Mouse (Mus musculus) forebrain, embryonic 13.5 days (tissue): ENCODE results near the gene Rpap3. TPM values are rescaled to one million over a fixed set of nuclear protein-coding genes. Genes with fewer than 3 reads are reported as not detected.

Source experiments
- ATAC-seq: fragments of 200-750 bp; cut with Nextera tagmentation; 2 replicates; pipeline ENCODE4 v1.8.0; 2017
- H3K27ac ChIP-seq: fragments of 300-500 bp; sonication (generic); 2 replicates; pipeline ENCODE4 v1.5.1; 2015; ENCODE audit warnings: inconsistent platforms, mild to moderate bottlenecking, moderate library complexity
- H3K27me3 ChIP-seq: fragments of 300-500 bp; sonication (generic); 2 replicates; pipeline ENCODE4 v1.6.1; 2015; ENCODE audit warnings: mild to moderate bottlenecking, inconsistent platforms
- H3K36me3 ChIP-seq: fragments of 300-500 bp; sonication (generic); 2 replicates; pipeline ENCODE4 v1.6.1; 2015; ENCODE audit warnings: mild to moderate bottlenecking, inconsistent platforms; ENCODE audit not compliant: poor library complexity, severe bottlenecking
- H3K4me1 ChIP-seq: fragments of 300-500 bp; sonication (generic); 2 replicates; pipeline ENCODE4 v1.6.1; 2015; ENCODE audit warnings: inconsistent platforms
- H3K4me2 ChIP-seq: fragments of 300-500 bp; sonication (generic); 2 replicates; pipeline ENCODE4 v1.6.1; 2015; ENCODE audit warnings: inconsistent platforms, mild to moderate bottlenecking, moderate library complexity
- H3K4me3 ChIP-seq: fragments of 300-500 bp; sonication (generic); 2 replicates; pipeline ENCODE4 v1.5.1; 2015; ENCODE audit warnings: mild to moderate bottlenecking, inconsistent platforms
- H3K9ac ChIP-seq: fragments of 300-500 bp; sonication (generic); 2 replicates; pipeline ENCODE4 v1.6.1; 2015; ENCODE audit warnings: mild to moderate bottlenecking, inconsistent platforms
- H3K9me3 ChIP-seq: fragments of 300-500 bp; sonication (generic); replicated peaks from 2 replicates; pipeline ENCODE4 v1.6.1; 2016; ENCODE audit warnings: inconsistent platforms
- WGBS: fragments of 180-500 bp; shearing (Covaris S2); methylation state at CpG from one replicate; pipeline ENCODE4 v1.1.7; 2015; 5-methylcytosine and 5-hydroxymethylcytosine counted together
- polyA plus RNA-seq: library from polyadenylated mRNA; unstranded; fragments of >200 nt; fragmentation: Nextera tagmentation; extraction: Ambion mirVana; gene quantifications from 2 replicates; pipeline ENCODE4 v1.2.1, GENCODE M21; 2015

Gene Rpap3
- polyA plus RNA-seq, 1 experiment from 2014 or later, result 32.7 TPM

DNA sequence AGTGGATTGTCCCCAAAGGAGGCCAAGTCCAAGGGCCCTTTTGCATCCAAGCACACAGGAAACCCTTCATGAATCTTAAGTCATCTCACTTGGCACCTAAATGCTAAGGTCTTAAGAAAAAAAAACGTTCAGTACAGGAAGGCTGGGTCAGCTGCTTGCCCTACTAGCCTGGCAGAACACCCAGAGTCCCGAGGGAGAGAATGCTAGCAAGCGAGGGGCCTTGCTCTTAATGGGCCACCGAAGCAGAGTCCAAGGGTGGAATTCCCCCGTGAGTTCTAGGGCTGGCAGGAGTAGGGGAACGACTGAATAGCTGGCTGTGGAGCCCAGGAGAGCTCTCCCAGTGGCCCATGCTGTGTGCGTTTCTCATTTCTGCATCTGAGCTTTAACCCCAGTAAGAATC lies 23.2 kb upstream of the Rpap3 start:
- Histone ChIP-seq H3K9ac (no peak overlapping the region), H3K27ac (no peak overlapping the region), H3K9me3 (no peaks in the 10 kb centered on the region), H3K27me3 (no peaks in the 10 kb centered on the region), H3K4me2 (no peak overlapping the region), H3K4me3 (no peak overlapping the region), H3K36me3 (no peaks in the 10 kb centered on the region), H3K4me1 (no peaks in the 10 kb centered on the region)
- WGBS, result 62% methylated on average over 7 of the region's 7 CpGs
- ATAC-seq, result no peak

DNA sequence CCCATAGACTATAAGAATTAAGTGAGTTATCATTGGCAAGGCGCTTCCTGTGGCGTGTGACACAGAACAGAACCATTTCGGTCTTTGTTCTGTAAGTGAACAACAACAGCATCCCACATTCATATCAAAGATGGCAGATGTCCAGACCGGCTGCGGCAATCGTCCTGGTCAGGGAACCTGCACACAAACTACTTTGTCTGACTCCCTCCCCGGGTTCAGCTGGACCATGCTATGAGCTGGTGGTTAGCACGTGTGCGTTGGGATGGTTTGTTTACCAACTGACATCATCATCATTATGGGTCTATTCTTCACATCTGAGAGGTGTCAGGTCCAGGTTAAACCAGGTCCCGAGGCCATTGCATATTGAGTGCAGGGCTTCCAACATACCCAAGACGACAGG lies 22.8 kb upstream of the Rpap3 start:
- H3K9me3 ChIP-seq, result no peaks in the 10 kb centered on the region
- no peak overlapping the region for H3K27ac ChIP-seq
- no peak for ATAC-seq
- H3K27me3 ChIP-seq, result no peaks in the 10 kb centered on the region
- H3K4me2 ChIP-seq, result no peak overlapping the region
- no peak overlapping the region for H3K9ac ChIP-seq
- H3K4me1 ChIP-seq, result no peaks in the 10 kb centered on the region
- no peak overlapping the region for H3K4me3 ChIP-seq
- no peaks in the 10 kb centered on the region for H3K36me3 ChIP-seq
- WGBS, result 91% methylated on average over 11 of the region's 11 CpGs

DNA sequence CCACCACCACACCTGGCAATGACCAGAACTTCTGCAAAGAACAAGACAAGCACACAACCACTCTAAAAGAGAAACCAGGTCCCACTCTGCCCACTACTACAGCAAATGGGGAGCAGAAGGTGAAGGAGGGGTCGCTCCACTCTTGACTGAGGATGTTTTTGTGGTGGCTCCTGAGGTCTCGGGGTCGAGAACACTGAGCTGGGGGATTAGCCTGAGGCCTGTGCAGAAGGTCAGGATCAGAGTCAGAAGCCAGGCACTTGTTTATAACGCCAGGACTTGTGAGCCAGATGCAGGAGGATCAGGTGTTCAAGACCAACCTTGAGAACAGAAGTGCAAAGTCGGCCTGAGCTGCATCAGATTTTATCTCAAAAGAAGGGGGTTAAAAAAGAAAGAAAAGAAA lies 21.9 kb upstream of the Rpap3 start:
- no peak for ATAC-seq
- WGBS, result 70% methylated on average over 5 of the region's 5 CpGs
- Histone ChIP-seq H3K4me2 (no peak overlapping the region), H3K9ac (no peak overlapping the region), H3K36me3 (no peaks in the 10 kb centered on the region), H3K4me1 (no peaks in the 10 kb centered on the region), H3K4me3 (no peak overlapping the region), H3K27me3 (no peaks in the 10 kb centered on the region), H3K27ac (no peak overlapping the region), H3K9me3 (no peaks in the 10 kb centered on the region)

DNA sequence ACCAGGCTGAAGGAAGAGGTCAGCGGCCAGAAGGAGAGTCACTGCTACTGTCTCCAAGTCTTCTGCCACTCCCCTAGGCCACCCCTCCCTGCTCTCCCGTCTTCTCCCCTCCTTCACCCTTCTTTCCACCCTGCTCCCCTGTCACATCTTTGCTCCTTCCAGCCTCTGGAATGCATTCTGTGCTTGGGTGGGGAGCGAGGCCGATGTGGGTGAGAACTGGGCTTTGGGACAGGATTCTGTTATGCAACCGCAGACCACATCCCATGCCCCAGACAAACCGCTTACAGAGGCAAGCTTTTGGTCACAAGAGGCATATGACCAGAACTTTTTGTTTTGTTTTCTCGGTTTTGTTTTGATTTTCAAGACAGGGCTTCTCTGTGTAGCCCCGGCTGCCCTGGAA lies 21.4 kb upstream of the Rpap3 start:
- no peak overlapping the region for H3K27ac ChIP-seq
- 81% methylated on average over 8 of the region's 8 CpGs for WGBS
- ATAC-seq, result no peak
- H3K36me3 ChIP-seq, result no peaks in the 10 kb centered on the region
- no peaks in the 10 kb centered on the region for H3K4me1 ChIP-seq
- H3K27me3 ChIP-seq, result no peaks in the 10 kb centered on the region
- H3K9me3 ChIP-seq, result no peaks in the 10 kb centered on the region
- no peak overlapping the region for H3K4me2 ChIP-seq
- H3K4me3 ChIP-seq, result no peak overlapping the region
- H3K9ac ChIP-seq, result no peak overlapping the region

DNA sequence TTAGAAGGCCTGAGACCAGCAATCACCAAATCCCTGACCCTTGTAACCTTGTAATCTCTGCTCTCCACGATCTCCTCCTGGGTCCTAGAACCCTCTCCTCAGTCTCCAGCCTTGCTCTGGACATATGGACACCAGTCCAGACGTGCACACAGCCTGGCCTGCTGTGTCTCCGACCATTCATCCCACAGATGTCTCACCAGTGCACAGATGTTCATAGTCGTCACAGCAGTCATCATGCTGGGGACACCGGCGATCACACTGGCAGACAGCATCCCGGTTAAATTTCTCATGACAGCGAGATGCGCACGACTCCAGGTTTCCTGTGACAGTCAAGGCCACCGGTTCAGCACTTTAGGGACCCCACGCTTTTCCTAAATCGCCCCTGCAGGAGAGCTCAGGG lies 20.7 kb upstream of the Rpap3 start:
- Histone ChIP-seq H3K4me3 (no peak overlapping the region), H3K9me3 (no peaks in the 10 kb centered on the region), H3K27me3 (no peaks in the 10 kb centered on the region), H3K36me3 (no peaks in the 10 kb centered on the region), H3K4me1 (no peaks in the 10 kb centered on the region), H3K27ac (no peak overlapping the region), H3K9ac (no peak overlapping the region), H3K4me2 (no peak overlapping the region)
- ATAC-seq, result no peak
- WGBS, result 82% methylated on average over 13 of the region's 13 CpGs

DNA sequence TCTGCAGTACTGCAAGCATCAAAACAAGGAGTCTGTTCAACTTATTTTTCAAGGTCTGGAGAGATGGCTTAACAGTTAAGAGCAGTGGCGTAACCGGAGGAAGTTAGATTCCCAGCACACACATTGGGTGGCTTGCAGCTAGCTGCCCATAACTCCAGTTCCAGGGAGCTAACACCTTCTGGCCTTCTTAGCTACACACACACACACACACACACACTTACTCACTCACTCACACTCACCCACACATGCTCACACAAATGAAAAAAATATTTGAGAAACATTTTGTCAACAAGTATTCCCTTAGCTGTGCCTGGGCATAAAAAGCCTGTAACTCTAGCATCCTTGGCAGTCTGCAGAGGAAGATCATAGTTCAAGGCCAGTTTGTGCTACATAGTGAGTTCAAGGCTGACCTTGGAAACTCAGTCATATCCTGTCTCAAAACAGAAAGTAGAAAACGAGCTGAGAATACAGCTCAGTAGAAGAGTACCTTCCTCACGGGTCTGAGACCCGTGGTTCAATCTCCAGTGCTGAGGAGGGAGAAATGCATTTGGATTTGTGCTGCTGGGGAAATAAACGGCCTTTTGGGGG lies 19.7 kb upstream of the Rpap3 start:
- H3K27ac ChIP-seq, result no peak overlapping the region
- H3K9ac ChIP-seq, result no peak overlapping the region
- ATAC-seq, result no peak
- no peaks in the 10 kb centered on the region for H3K4me1 ChIP-seq
- no peaks in the 10 kb centered on the region for H3K36me3 ChIP-seq
- no peak overlapping the region for H3K4me2 ChIP-seq
- H3K27me3 ChIP-seq, result no peaks in the 10 kb centered on the region
- WGBS, result 81% methylated on average over 6 of the region's 6 CpGs
- H3K9me3 ChIP-seq, result no peaks in the 10 kb centered on the region
- no peak overlapping the region for H3K4me3 ChIP-seq

DNA sequence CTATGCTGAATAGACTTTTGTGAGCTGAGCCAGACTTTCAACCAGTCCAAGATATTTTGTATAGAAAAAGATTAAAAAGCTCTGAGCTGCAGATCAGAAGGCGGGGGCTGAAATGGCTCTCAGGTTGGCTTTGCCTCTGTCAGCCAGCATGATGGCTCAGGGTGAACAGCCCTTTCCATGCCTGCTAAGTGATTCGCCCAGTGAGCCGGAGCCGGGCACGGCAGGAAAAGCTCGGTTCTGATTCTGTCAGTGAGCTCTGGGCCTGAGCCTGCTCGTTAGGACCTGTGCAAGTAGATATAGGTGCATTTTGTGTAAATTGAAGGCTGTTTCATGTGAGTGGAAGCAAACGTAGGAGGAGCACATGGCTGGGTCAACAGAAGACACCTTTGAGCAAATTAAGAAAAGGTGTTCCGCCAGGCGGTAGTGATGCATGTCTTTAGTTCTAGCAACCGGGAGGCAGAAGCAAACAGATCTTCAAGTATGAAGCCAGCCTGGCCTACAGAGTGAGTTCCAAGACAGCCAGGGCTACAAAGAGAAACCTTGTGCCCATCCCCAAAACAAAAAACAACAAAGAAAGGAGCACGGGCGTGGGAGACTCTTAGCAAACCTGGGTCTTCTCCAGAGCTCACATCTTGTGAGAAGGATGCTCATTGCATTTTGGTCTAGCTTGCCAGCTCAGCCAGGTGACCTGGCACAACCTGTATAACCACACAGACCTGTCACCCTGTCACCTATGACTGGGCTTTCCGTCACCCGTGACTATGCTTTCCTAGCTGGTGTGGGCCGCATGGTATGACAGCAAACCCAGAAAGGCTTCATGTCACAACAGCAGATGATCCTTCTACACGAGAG lies 18.9 kb upstream of the Rpap3 start:
- WGBS, result 84% methylated on average over 17 of the region's 17 CpGs
- Histone ChIP-seq H3K4me2 (no peak overlapping the region), H3K4me3 (no peak overlapping the region), H3K9me3 (no peaks in the 10 kb centered on the region), H3K27me3 (no peaks in the 10 kb centered on the region), H3K4me1 (no peaks in the 10 kb centered on the region), H3K9ac (no peak overlapping the region), H3K27ac (no peak overlapping the region), H3K36me3 (no peaks in the 10 kb centered on the region)
- no peak for ATAC-seq

DNA sequence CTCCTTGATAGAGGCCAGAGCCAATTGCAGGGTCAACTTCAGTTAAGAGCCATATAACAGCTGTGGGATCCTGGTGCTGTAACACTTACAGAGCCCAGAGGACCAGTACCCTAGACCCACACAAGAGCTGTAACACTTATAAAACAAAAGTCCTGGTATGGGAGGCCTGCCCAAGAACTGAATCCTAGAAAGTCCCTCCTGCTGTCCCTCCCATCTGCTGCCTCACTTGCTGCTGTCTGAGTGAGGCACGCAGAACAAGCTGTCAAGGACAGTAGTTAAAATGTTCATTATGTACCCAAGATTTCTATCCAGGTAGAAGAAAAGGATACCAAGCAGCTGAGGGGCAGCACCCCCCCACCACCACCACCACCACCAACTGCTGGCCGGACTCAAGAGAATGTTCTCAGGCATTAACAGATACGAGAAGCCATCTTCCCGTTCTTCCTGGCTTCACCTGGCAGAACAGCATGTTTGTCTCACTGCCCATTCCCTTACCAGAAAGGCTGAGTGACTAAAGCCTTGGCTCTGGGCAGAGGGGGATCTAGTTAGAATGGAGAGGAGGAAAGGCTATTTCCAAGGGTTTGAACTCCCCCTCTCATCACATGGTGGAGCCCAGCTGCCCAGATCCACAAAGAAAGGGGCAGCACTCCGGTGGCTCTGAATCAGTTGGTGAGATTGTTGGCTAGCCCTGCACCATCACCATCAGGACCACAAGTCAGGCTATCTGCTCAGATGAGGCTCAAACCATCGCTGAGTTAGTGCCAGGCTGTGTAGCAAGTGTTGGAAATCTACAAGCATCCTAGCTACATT lies 18.1 kb upstream of the Rpap3 start:
- no peaks in the 10 kb centered on the region for H3K27me3 ChIP-seq
- ATAC-seq, result no peak
- H3K9ac ChIP-seq, result no peak overlapping the region
- no peak overlapping the region for H3K4me2 ChIP-seq
- no peak overlapping the region for H3K27ac ChIP-seq
- H3K4me1 ChIP-seq, result no peaks in the 10 kb centered on the region
- H3K9me3 ChIP-seq, result no peaks in the 10 kb centered on the region
- WGBS, result 84% methylated on average over 6 of the region's 6 CpGs
- H3K4me3 ChIP-seq, result no peak overlapping the region
- H3K36me3 ChIP-seq, result no peaks in the 10 kb centered on the region

DNA sequence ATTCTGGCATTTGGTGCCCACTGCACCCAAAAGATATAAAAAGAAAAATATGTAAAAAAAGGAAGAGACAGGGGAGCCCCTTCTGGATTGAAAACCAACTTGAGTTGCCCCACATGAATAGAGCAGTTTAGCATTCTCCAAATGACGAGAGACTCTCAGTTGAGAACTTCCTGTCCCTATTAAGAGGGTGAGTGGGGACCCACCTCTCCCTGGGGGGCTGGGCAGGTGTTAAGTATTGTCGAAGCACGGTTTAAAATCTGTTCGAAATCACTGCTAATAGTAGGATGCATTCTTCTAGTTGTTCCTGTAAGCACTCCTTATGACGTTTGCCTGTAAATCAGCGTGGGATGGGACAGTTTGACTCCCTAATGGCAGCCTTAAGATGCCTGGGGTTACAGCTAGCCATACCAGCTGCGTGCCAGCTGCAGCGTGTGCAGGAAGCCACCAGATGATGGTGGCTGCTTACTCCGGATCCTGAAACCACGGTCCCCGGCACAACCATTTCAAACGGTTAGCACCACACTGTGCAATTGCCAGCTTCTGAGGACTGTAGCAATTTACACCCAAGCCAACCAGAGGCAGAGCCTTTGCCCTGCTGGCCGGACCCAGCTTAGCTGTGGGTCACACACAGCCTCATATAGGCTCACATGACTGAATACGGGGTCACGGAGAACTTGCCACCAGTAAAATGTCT lies 15.5 kb upstream of the Rpap3 start:
- Histone ChIP-seq H3K4me1 (no peaks in the 10 kb centered on the region), H3K36me3 (no peaks in the 10 kb centered on the region), H3K9me3 (no peaks in the 10 kb centered on the region), H3K27me3 (no peaks in the 10 kb centered on the region), H3K4me3 (no peak overlapping the region), H3K9ac (no peak overlapping the region), H3K27ac (no peak overlapping the region), H3K4me2 (no peak overlapping the region)
- ATAC-seq, result no peak
- WGBS, result 84% methylated on average over 15 of the region's 15 CpGs

DNA sequence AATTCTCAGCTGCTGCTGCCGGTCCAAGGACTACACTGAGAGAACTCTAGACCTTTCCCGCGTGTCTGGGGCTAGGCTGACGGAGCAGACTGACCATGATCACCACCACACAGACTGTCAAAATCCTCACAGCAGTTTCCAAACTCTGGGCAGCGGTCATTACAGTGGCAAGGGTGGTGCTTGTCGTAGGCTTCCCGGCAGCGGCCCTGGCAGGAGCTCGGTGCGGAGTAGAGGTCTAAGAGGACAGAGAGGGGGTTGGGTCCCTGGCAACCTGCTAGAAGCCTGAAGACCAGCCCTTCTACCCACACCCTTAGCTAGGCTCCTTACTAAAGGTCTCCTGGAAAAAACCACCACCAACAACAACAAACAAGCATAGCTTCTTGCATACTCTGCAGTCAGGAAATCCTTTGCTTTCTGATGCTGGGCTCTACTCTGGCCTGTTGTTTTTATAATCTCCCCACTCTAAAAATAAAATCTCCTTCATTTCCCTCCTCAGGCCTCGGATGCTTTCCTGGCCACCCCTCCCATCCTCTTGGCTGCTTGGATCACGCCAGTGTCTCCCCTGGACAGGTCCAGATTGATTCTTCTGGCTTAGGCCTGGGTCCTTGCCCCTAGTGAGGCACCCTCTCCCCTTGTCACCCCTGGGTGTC lies 14.5 kb upstream of the Rpap3 start:
- Histone ChIP-seq H3K4me2 (no peak overlapping the region), H3K4me3 (no peak overlapping the region), H3K27me3 (no peaks in the 10 kb centered on the region), H3K36me3 (no peaks in the 10 kb centered on the region), H3K9me3 (no peaks in the 10 kb centered on the region), H3K4me1 (no peaks in the 10 kb centered on the region), H3K27ac (no peak overlapping the region), H3K9ac (no peak overlapping the region)
- WGBS, result 81% methylated on average over 12 of the region's 12 CpGs
- no peak for ATAC-seq

DNA sequence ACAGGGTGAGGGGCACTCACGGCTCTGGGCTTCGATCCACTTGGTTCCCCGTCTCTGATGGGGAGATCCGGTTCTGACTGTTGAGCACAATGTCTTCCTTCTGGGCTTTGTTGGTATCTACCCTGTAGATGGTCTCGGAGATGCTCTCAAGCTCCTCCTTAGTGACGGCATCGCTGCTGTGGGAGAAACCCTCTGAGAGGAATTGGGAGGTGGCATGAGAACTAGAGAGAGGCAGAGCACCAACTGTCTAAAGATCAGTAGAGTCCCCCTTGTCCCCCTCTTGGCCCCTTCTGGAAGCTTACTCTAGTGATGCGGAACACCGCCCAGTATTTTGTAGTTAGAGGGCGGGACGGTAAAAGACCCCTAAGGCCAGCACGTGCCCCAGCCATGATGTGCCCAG lies 13.9 kb upstream of the Rpap3 start:
- WGBS, result 88% methylated on average over 12 of the region's 12 CpGs
- no peak overlapping the region for H3K4me2 ChIP-seq
- no peak for ATAC-seq

More for the DNA sequence above, 13.9 kb upstream of the Rpap3 start:
- Histone ChIP-seq H3K36me3 (no peaks in the 10 kb centered on the region), H3K27me3 (no peaks in the 10 kb centered on the region), H3K4me3 (no peak overlapping the region), H3K27ac (no peak overlapping the region), H3K4me1 (no peaks in the 10 kb centered on the region), H3K9me3 (no peaks in the 10 kb centered on the region), H3K9ac (no peak overlapping the region)
